Mouse (Mus musculus) cerebellum, adult 2 months (tissue): ENCODE results near the gene Tnip3. TPM values are rescaled to one million over a fixed set of nuclear protein-coding genes. Genes with fewer than 3 reads are reported as not detected.
A peak's percentile ranks its signal among the peaks of the same experiment; 100 is the strongest.

Experiments
- DNase-seq, 2 experiments: peaks; one replicate each; pipeline ENCODE4 v3.0.0; 2021
- H3K27ac ChIP-seq: fragments of 200-500 bp; 2 replicates; pipeline ENCODE4 v1.5.1; 2012; ENCODE audit warnings: low read length, control low read depth, inconsistent platforms; ENCODE audit not compliant: insufficient read depth
- H3K27me3 ChIP-seq: fragments of 200-500 bp; 2 replicates; pipeline ENCODE4 v1.6.1; 2012; ENCODE audit warnings: inconsistent platforms, mild to moderate bottlenecking, low read length, moderate library complexity; ENCODE audit not compliant: control insufficient read depth, insufficient read depth
- H3K4me1 ChIP-seq: fragments of 200-500 bp; 2 replicates; pipeline ENCODE4 v1.6.1; 2011; ENCODE audit warnings: low read length; ENCODE audit not compliant: control insufficient read depth, insufficient read depth
- H3K4me3 ChIP-seq: fragments of 200-500 bp; replicated peaks from 2 replicates; pipeline ENCODE3; 2011; ENCODE audit warnings: mild to moderate bottlenecking, low read depth, low read length, control low read depth; ENCODE audit not compliant: insufficient read depth
- CTCF ChIP-seq: fragments of 200-500 bp; IDR thresholded peaks from 2 replicates; pipeline ENCODE4 v1.5.1; 2011; ENCODE audit warnings: low read depth, mild to moderate bottlenecking, control low read depth, low read length, moderate library complexity, borderline replicate concordance; ENCODE audit not compliant: insufficient read depth
- POLR2A ChIP-seq: fragments of 200-500 bp; IDR thresholded peaks from 2 replicates; pipeline ENCODE4 v1.6.1; 2011; ENCODE audit warnings: low read length, control low read depth, borderline replicate concordance; ENCODE audit not compliant: insufficient read depth
- WGBS: fragments of 180-500 bp; shearing (Covaris S2); methylation state at CpG from one replicate; pipeline ENCODE4 v1.1.7; 2018; 5-methylcytosine and 5-hydroxymethylcytosine counted together
- polyA plus RNA-seq: library from polyadenylated mRNA; depleted of rRNA; stranded (reverse); fragments of >200 nt; gene quantifications from 2 replicates; pipeline ENCODE4 v1.2.3, GENCODE M21; 2012; rRNA removed

The Tnip3 gene
- not detected in 2 replicates for polyA plus RNA-seq

GRCm38 (mm10) chr6:65525192-65525591, at the start of gene Tnip3:
TSS of gene Tnip3 (plus strand) at chr6:65525313.
- no peak within 1 kb of the TSS for H3K27ac ChIP-seq
- H3K4me3 ChIP-seq: no peak within 1 kb of the TSS
- H3K4me1 ChIP-seq: no peaks in the 10 kb centered on the region
- H3K27me3 ChIP-seq: no peaks in the 10 kb centered on the region
- no peak for DNase-seq
- TF ChIP-seq POLR2A (no peak), CTCF (no peak)
- WGBS: 89% methylated on average over 5 of the region's 5 CpGs

- H3K4me1 ChIP-seq: no peaks in the 10 kb centered on the region
- H3K27ac ChIP-seq: no peak overlapping the region
- H3K4me3 ChIP-seq: no peak overlapping the region
- TF ChIP-seq CTCF: no peak
- no peak for TF ChIP-seq POLR2A
- no peak for DNase-seq
- no peaks in the 10 kb centered on the region for H3K27me3 ChIP-seq
These were observed 26.3 kb upstream of the Tnip3 start for GRCm38 (mm10) chr6:65498786-65499185.

GRCm38 (mm10) chr6:65510051-65510669, 15.0 kb upstream of the Tnip3 start:
- TF ChIP-seq POLR2A: no peak
- TF ChIP-seq CTCF: peak; percentile 81
- H3K4me3 ChIP-seq: no peak overlapping the region
- 35% methylated on average over 4 of the region's 4 CpGs for whole genome bisulfite sequencing
- H3K27ac ChIP-seq: no peak overlapping the region
- no peaks in the 10 kb centered on the region for H3K27me3 ChIP-seq
- no peaks in the 10 kb centered on the region for H3K4me1 ChIP-seq
- DNase-seq: peak; percentile 43 to 61

- TF ChIP-seq POLR2A (no peak), CTCF (no peak)
These were observed 11.3 kb upstream of the Tnip3 start for GRCm38 (mm10) chr6:65513813-65514212.

GRCm38 (mm10) chr6:65516759-65517158, 8.4 kb upstream of the Tnip3 start:
- no peak overlapping the region for H3K27ac ChIP-seq
- H3K27me3 ChIP-seq: no peaks in the 10 kb centered on the region
- DNase-seq: no peak
- no peaks in the 10 kb centered on the region for H3K4me1 ChIP-seq
- TF ChIP-seq POLR2A (no peak), CTCF (no peak)
- 89% methylated on average over 8 of the region's 8 CpGs for WGBS
- H3K4me3 ChIP-seq: no peak overlapping the region

More at GRCm38 (mm10) chr6:65513813-65514212, 11.3 kb upstream of the Tnip3 start:
- 94% methylated on average over 3 of the region's 3 CpGs for WGBS
- Histone ChIP-seq H3K27me3 (no peaks in the 10 kb centered on the region), H3K4me3 (no peak overlapping the region), H3K4me1 (no peaks in the 10 kb centered on the region), H3K27ac (no peak overlapping the region)
- no peak for DNase-seq

GRCm38 (mm10) chr6:65520821-65521220, 4.3 kb upstream of the Tnip3 start:
- no peak for DNase-seq
- Histone ChIP-seq H3K27me3 (no peaks in the 10 kb centered on the region), H3K27ac (no peak overlapping the region), H3K4me1 (no peaks in the 10 kb centered on the region), H3K4me3 (no peak overlapping the region)
- WGBS: 70% methylated on average over 3 of the region's 3 CpGs
- no peak for TF ChIP-seq POLR2A
- no peak for TF ChIP-seq CTCF

GRCm38 (mm10) chr6:65527892-65528291, 2.8 kb downstream of the Tnip3 start:
- Histone ChIP-seq H3K27ac (no peak overlapping the region), H3K4me3 (no peak overlapping the region), H3K4me1 (no peaks in the 10 kb centered on the region), H3K27me3 (no peaks in the 10 kb centered on the region)
- TF ChIP-seq POLR2A (no peak), CTCF (no peak)
- DNase-seq: no peak
- WGBS: 82% methylated on average over 1 of the region's 1 CpGs

- Histone ChIP-seq H3K27me3 (no peaks in the 10 kb centered on the region), H3K4me1 (no peaks in the 10 kb centered on the region), H3K27ac (no peak overlapping the region), H3K4me3 (no peak overlapping the region)
- 58% methylated on average over 3 of the region's 3 CpGs for WGBS
- TF ChIP-seq CTCF (no peak), POLR2A (no peak)
- DNase-seq: no peak
These were observed 6.2 kb downstream of the Tnip3 start for GRCm38 (mm10) chr6:65531232-65531848.
